Mouse (Mus musculus) heart, adult 9 months (tissue): Measurements from ENCODE around the gene Trpc4ap.

Experiments used
- DNase-seq, 2 experiments: peaks; one replicate each; pipeline ENCODE4 v3.0.0; 2022; ENCODE audit warnings: low spot score in 2 of 2

Gene Trpc4ap

GRCm38 (mm10) chr2:155641540-155642472, 50.4 kb downstream of the Trpc4ap start:
- DNase-seq, result no peak

- DNase-seq, result no peak
Observed at GRCm38 (mm10) chr2:155640656-155641055, 51.5 kb downstream of the Trpc4ap start.

- DNase-seq, result no peak
Observed at GRCm38 (mm10) chr2:155637411-155637810, 54.8 kb downstream of the Trpc4ap start.

GRCm38 (mm10) chr2:155636881-155637280, 55.3 kb downstream of the Trpc4ap start:
- DNase-seq, result no peak

GRCm38 (mm10) chr2:155635961-155636360, 56.2 kb downstream of the Trpc4ap start:
- DNase-seq, result no peak

GRCm38 (mm10) chr2:155634562-155634961, 57.6 kb downstream of the Trpc4ap start:
- no peak for DNase-seq

- no peak for DNase-seq
Observed at GRCm38 (mm10) chr2:155633731-155634130, 58.5 kb downstream of the Trpc4ap start.

GRCm38 (mm10) chr2:155633121-155633520, 59.1 kb downstream of the Trpc4ap start:
- no peak for DNase-seq

- no peak for DNase-seq
Observed at GRCm38 (mm10) chr2:155632138-155632936, 59.8 kb downstream of the Trpc4ap start.

- no peak for DNase-seq
Observed at GRCm38 (mm10) chr2:155630590-155631416, 61.4 kb downstream of the Trpc4ap start.

- DNase-seq, result no peak
Observed at GRCm38 (mm10) chr2:155630153-155630552, 62.0 kb downstream of the Trpc4ap start.

GRCm38 (mm10) chr2:155629231-155629661, 62.9 kb downstream of the Trpc4ap start:
- DNase-seq, result no peak

GRCm38 (mm10) chr2:155628519-155628918, 63.7 kb downstream of the Trpc4ap start:
- DNase-seq, result no peak

- DNase-seq, result no peak
Observed at GRCm38 (mm10) chr2:155628112-155628511, 64.1 kb downstream of the Trpc4ap start.

- peak in 1 of 2 experiments; percentile 49 for DNase-seq
Observed at GRCm38 (mm10) chr2:155627030-155627738, 65.0 kb downstream of the Trpc4ap start.

- DNase-seq, result no peak
Observed at GRCm38 (mm10) chr2:155626277-155626676, 65.9 kb downstream of the Trpc4ap start.

- DNase-seq, result no peak
Observed at GRCm38 (mm10) chr2:155624730-155625129, 67.5 kb downstream of the Trpc4ap start.

- no peak for DNase-seq
Observed at GRCm38 (mm10) chr2:155623996-155624395, 68.2 kb downstream of the Trpc4ap start.

GRCm38 (mm10) chr2:155622606-155623005, 69.6 kb downstream of the Trpc4ap start:
- DNase-seq, result no peak

GRCm38 (mm10) chr2:155619817-155620216, 72.4 kb downstream of the Trpc4ap start:
- DNase-seq, result peak; percentile 55 to 83

GRCm38 (mm10) chr2:155616971-155617370, 75.2 kb downstream of the Trpc4ap start:
- no peak for DNase-seq
